Mouse (Mus musculus): ENCODE data around the gene Tcp11x2.

- TF ChIP-seq POLR2A (IDR thresholded peaks at IDR 0.05; ENCODE audit: borderline replicate concordance, extremely low read depth, insufficient read depth, insufficient read length, poor library complexity, severe bottlenecking): no peak
- no peak for TF ChIP-seq CTCF (IDR thresholded peaks at IDR 0.05; ENCODE audit: borderline replicate concordance, extremely low read depth, insufficient read depth, insufficient read length)
Measured at GRCm38 (mm10) chrX:135712845-135713244, 19.3 kb upstream of the Tcp11x2 start.
